Mouse (Mus musculus) limb, embryonic 12.5 days (tissue): ENCODE data around the gene Sucla2. TPM values are rescaled to one million over a fixed set of nuclear protein-coding genes. Genes with fewer than 3 reads are reported as not detected.

Experiments
- ATAC-seq: fragments of 200-750 bp; cut with Nextera tagmentation; 2 replicates; pipeline ENCODE4 v1.8.0; 2017; ENCODE audit warnings: low read depth, moderate TSS enrichment; ENCODE audit not compliant: insufficient number of reproducible peaks, insufficient read depth, low FRiP score, low TSS enrichment
- H3K27ac ChIP-seq: fragments of 300-500 bp; sonication (generic); 2 replicates; pipeline ENCODE4 v1.5.1; 2016; ENCODE audit warnings: mild to moderate bottlenecking, moderate library complexity
- H3K27me3 ChIP-seq: fragments of 300-500 bp; sonication (generic); 2 replicates; pipeline ENCODE4 v1.6.1; 2016; ENCODE audit warnings: mild to moderate bottlenecking, moderate library complexity
- H3K36me3 ChIP-seq: fragments of 300-500 bp; sonication (generic); 2 replicates; pipeline ENCODE4 v1.6.1; 2016; ENCODE audit warnings: mild to moderate bottlenecking, moderate library complexity
- H3K4me1 ChIP-seq: fragments of 300-500 bp; sonication (generic); replicated peaks from 2 replicates; pipeline ENCODE4 v1.6.1; 2016
- H3K4me2 ChIP-seq: fragments of 300-500 bp; sonication (generic); 2 replicates; pipeline ENCODE4 v1.6.1; 2016; ENCODE audit warnings: mild to moderate bottlenecking, moderate library complexity
- H3K4me3 ChIP-seq: fragments of 300-500 bp; sonication (generic); replicated peaks from 2 replicates; pipeline ENCODE4 v1.5.1; 2016; ENCODE audit warnings: mild to moderate bottlenecking
- H3K9ac ChIP-seq: fragments of 300-500 bp; sonication (generic); replicated peaks from 2 replicates; pipeline ENCODE4 v1.6.1; 2016; ENCODE audit warnings: mild to moderate bottlenecking, moderate library complexity
- H3K9me3 ChIP-seq: fragments of 300-500 bp; sonication (generic); 2 replicates; pipeline ENCODE4 v1.6.1; 2016; ENCODE audit warnings: mild to moderate bottlenecking, moderate library complexity
- WGBS: fragments of 180-500 bp; shearing (Covaris S2); methylation state at CpG from one replicate; pipeline ENCODE4 v1.1.7; 2016; 5-methylcytosine and 5-hydroxymethylcytosine counted together
- polyA plus RNA-seq: library from polyadenylated mRNA; unstranded; fragments of >200 nt; fragmentation: Nextera tagmentation; extraction: Ambion mirVana; gene quantifications from 2 replicates; pipeline ENCODE4 v1.2.1, GENCODE M21; 2016

Sucla2 gene
- polyA plus RNA-seq, 1 experiment from 2014 or later: 96.4 TPM

DNA sequence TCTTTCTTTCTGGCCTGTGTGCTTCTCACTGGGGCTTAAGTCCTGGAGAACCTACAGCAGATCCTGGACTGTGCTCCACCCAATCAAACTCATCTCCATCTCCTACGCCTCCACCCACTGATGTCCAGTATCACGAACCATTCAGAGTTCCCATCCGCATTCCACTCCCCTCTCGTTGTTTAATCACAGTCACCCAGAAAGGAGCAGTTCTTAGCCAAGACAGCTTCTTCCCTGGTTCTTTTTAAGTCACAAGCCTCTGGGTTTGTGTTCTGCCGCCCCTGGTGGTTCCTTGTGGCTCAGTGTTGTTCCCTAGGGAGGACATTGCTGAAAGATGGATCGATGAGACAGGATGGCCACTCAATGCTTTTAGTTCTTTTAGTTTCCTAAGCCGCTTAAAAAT lies 29.4 kb upstream of the Sucla2 start:
- no peaks in the 10 kb centered on the region for H3K4me1 ChIP-seq
- WGBS: 79% methylated on average over 7 of the region's 7 CpGs

DNA sequence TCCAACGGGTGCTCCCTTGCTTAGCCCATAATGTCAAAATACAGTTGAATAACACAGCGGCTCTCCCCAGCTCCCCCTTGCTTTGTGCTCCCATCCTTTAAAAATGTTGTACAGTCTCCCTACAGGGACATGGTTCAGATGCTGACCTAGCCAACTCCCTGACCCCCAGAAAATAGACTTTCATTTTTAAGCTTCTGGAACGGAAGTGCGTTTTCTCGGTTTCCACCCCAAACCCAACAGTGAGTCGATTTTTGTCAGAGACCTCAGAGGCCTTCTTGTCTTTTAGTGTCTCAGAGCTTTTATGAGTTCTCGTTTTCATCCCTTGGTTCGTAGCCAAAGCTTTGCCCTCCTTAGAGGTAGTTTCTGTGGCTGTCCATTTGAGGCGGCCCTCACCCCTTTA lies 23.8 kb upstream of the Sucla2 start:
- H3K36me3 ChIP-seq: no peaks in the 10 kb centered on the region
- ATAC-seq: no peak
- H3K9ac ChIP-seq: no peak overlapping the region
- H3K27ac ChIP-seq: no peak overlapping the region
- H3K4me3 ChIP-seq: no peak overlapping the region
- H3K4me2 ChIP-seq: no peak overlapping the region
- WGBS: 90% methylated on average over 9 of the region's 9 CpGs
- no peaks in the 10 kb centered on the region for H3K27me3 ChIP-seq
- peaks cover 12% of the 10 kb centered on the region for H3K4me1 ChIP-seq
- no peaks in the 10 kb centered on the region for H3K9me3 ChIP-seq

More for the DNA sequence above, 29.4 kb upstream of the Sucla2 start:
- no peaks in the 10 kb centered on the region for H3K9me3 ChIP-seq
- H3K27me3 ChIP-seq: no peaks in the 10 kb centered on the region
- no peaks in the 10 kb centered on the region for H3K36me3 ChIP-seq
- H3K27ac ChIP-seq: no peak overlapping the region
- no peak overlapping the region for H3K4me2 ChIP-seq
- H3K9ac ChIP-seq: no peak overlapping the region
- no peak overlapping the region for H3K4me3 ChIP-seq
- ATAC-seq: no peak

DNA sequence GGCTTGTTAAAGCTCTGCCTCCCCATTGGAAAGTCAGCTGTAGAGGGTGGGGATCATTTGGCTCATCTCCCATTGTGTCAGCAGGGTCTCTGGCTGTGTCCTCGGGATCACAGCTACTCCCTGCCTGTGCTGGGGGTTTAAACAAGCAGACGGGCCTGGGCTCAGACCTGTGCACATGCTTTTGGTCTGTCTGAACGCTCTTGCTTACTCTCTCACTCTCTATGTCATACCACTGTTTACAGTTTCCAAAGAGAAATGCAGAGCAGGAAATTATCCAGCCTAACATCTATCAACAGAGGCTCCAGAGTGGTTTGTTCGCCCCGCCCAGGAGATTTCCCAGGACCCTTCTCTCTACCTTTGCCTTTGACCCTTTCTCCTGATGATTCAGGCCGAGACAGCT lies 23.4 kb upstream of the Sucla2 start:
- H3K9me3 ChIP-seq: no peaks in the 10 kb centered on the region

DNA sequence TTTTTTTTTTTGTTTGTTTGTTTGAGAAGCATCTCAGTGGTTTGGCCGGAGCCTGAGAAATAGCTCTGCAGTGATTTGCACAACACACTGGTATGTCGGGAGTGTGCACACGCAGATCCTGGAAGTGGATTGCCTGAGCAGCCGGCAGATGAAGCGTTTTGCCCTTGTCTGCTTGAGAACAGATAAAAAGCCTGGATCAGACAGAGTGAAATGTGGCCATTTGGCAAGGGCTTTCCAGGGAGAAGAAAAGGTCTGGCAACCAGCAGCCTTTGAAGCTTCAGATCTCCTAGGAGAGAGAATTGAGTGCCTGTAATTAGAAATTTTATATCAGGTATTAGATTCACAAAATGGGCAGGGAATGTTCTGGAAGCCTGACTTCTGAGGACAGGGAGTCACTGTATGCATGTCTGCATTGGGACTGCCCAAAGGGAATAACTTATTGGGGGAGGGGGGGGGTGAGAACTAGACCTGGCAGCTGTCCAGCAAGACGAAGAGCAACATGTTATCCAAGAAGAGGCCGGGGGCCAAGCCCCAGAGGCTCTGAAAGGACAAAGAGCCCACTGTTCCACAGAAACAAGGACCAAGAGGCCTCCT lies 22.4 kb upstream of the Sucla2 start:
- H3K27ac ChIP-seq: peak overlapping the region; percentile 73
- H3K36me3 ChIP-seq: no peaks in the 10 kb centered on the region
- WGBS: 38% methylated on average over 7 of the region's 7 CpGs
- H3K9me3 ChIP-seq: no peaks in the 10 kb centered on the region
- no peak overlapping the region for H3K4me2 ChIP-seq
- no peak overlapping the region for H3K9ac ChIP-seq
- H3K27me3 ChIP-seq: no peaks in the 10 kb centered on the region
- no peak overlapping the region for H3K4me3 ChIP-seq
- peaks cover 12% of the 10 kb centered on the region for H3K4me1 ChIP-seq
- peak; percentile 44; the same call in 1 of the 2 replicates for ATAC-seq

More for the DNA sequence above, 23.4 kb upstream of the Sucla2 start:
- Histone ChIP-seq H3K4me2 (no peak overlapping the region), H3K27ac (no peak overlapping the region), H3K4me3 (no peak overlapping the region), H3K9ac (no peak overlapping the region), H3K27me3 (no peaks in the 10 kb centered on the region), H3K36me3 (no peaks in the 10 kb centered on the region), H3K4me1 (peaks cover 12% of the 10 kb centered on the region)
- no peak for ATAC-seq
- 72% methylated on average over 6 of the region's 6 CpGs for WGBS

DNA sequence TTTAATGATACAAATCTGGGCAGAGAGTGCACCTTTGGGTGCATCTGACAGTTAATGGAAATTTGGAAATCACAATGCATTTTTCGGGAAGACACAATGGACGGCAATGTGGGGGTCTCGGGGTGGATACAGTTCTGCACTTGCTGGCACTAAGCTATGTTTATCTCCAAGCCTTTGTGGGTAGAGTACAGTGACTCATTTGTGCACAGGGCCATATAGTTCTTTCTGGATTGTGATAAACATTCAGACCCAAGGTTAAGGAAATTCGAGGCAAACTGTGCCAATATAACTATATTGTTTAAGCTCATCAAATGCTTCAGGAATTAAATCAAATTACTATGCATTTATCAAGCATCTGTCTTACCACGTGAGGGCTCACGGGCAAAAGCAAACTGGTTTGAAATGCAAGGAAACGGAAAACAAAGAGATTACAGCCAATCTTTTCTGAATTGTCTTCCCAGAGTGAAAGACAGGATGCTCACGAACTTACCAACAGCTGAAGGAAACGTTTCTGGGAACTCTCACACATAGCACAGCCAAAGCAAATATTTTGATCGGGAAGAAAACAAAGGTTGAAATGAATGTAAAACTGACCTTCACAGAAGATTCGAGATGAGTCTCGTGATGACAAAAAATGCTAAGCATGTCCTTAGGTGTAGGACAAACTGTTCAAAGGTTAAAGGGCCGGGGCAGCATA lies 21.7 kb upstream of the Sucla2 start:
- H3K9me3 ChIP-seq: no peaks in the 10 kb centered on the region
- WGBS: 77% methylated on average over 13 of the region's 13 CpGs
- no peaks in the 10 kb centered on the region for H3K36me3 ChIP-seq
- ATAC-seq: no peak
- no peak overlapping the region for H3K4me2 ChIP-seq
- H3K27me3 ChIP-seq: no peaks in the 10 kb centered on the region
- no peak overlapping the region for H3K9ac ChIP-seq
- H3K4me3 ChIP-seq: no peak overlapping the region
- peak overlapping the region; percentile 73; the same call in 1 of the 2 replicates for H3K27ac ChIP-seq
- H3K4me1 ChIP-seq: peaks cover 12% of the 10 kb centered on the region

DNA sequence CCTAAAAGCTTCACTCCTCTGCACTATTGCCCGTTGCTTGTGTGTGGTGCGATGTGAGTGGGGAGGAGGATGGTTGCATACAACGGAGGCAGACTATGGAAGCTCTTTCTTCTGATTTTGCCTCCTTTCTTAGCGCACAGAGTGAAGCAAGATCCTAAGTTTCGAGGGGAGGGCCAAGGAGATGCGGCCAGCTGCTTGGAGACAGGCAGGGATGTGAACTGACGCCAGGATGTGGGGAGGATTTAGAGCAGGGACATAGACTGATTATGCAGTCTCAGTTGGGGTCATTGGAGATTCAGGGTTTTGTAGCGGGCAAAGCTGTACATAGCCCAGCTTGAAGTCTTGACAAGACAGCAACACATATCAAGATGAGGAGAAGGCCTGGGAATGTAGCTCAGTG lies 18.8 kb upstream of the Sucla2 start:
- Histone ChIP-seq H3K27me3 (no peaks in the 10 kb centered on the region), H3K4me2 (no peak overlapping the region), H3K9me3 (no peaks in the 10 kb centered on the region), H3K36me3 (no peaks in the 10 kb centered on the region), H3K27ac (no peak overlapping the region), H3K4me1 (peaks cover 22% of the 10 kb centered on the region), H3K9ac (no peak overlapping the region), H3K4me3 (no peak overlapping the region)
- 64% methylated on average over 8 of the region's 8 CpGs for whole genome bisulfite sequencing
- ATAC-seq: no peak

DNA sequence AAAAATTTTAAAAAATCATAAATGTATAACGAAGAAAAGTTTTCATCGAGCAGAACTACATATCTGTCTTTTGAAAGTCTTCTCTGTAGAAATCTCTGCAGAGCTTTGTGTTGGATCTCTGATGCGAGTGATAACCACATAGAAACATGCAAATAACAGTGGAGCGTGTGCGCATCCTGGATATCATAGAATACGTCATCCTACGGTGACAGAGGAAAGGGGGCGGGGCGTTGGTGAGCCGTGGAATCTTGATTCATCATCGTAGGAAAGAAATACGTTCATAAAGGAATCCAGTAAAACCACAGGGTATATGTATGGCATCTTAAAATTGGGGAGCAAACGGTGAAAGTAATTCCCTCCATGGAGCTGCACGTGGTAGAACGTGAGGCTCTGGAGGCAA lies 17.9 kb upstream of the Sucla2 start:
- H3K36me3 ChIP-seq: peaks cover 6% of the 10 kb centered on the region
- H3K27me3 ChIP-seq: no peaks in the 10 kb centered on the region
- H3K4me2 ChIP-seq: no peak overlapping the region
- H3K9ac ChIP-seq: no peak overlapping the region
- no peak for ATAC-seq
- no peak overlapping the region for H3K4me3 ChIP-seq
- WGBS: 87% methylated on average over 15 of the region's 15 CpGs
- no peaks in the 10 kb centered on the region for H3K9me3 ChIP-seq
- peaks cover 22% of the 10 kb centered on the region for H3K4me1 ChIP-seq
- no peak overlapping the region for H3K27ac ChIP-seq

DNA sequence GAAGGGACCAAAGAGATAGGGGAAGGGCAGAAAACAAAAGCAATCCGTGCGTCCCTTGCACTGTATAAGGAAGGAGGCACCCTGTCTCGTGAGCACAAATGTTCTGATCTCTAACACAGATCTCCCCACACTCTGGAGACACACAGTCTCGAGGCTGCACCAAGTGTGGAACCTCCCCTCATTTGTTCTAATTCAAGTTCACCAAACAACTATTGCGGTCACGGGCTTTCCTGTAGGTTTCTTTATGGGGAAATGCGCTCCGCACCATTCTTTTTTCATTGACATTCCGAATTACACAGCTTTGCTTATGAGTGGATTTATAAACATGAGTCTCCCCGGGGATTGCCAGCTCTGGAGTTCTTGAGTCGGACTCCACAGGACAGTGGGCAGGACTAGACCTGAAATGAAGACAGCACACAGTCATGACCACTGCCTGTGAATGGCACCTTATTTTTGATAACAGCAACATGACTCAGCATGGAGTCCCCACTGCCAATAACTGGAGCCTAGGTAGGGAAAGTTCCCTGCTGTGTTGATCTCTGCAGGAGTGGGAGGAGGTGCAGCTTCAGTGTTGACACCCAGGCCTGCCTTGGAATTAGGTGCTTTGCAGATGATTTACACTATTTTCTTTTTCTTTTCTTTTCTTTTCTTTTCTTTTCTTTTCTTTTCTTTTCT lies 17.3 kb upstream of the Sucla2 start:
- no peak for ATAC-seq
- WGBS: 77% methylated on average over 11 of the region's 11 CpGs
- H3K9me3 ChIP-seq: no peaks in the 10 kb centered on the region
- H3K9ac ChIP-seq: no peak overlapping the region
- H3K36me3 ChIP-seq: peaks cover 12% of the 10 kb centered on the region
- H3K4me2 ChIP-seq: no peak overlapping the region
- H3K4me1 ChIP-seq: peaks cover 17% of the 10 kb centered on the region
- H3K4me3 ChIP-seq: no peak overlapping the region
- H3K27me3 ChIP-seq: no peaks in the 10 kb centered on the region
- H3K27ac ChIP-seq: no peak overlapping the region

DNA sequence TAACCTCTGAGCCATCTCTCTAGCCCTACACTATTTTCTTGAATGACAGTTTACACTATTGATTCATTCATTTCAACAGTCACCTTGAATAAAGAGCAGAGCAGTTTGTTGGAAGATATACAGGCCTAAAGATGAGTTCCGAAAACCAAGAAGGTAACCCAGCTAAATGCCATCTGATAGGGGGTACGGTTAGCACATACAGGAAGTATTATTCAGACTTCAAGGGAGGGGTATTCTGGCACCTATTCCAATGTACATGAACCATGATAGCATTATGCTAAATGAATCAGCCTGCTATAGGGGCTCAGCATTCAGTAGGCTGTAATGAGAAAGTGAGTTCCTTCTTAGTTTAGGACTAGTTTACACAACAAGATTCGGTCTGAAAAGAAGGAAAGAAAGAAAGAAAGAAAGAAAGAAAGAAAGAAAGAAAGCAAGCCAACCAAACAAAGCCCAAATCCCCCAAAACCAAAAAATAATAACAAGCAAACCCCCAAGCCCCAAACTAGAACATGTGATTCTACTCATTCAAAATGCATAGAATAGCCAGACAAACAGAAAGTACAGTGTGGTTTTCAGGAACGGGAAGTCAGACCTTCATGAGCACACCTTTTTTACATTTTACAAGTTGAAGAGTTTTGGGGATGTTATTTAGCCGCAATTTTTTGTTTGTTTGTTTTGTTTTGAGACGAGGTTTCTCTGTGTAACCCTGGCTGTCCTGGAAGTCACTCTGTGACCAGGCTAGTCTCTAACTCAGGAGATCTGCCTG lies 16.3 kb upstream of the Sucla2 start:
- ATAC-seq: no peak
- WGBS: 90% methylated on average over 6 of the region's 6 CpGs

DNA sequence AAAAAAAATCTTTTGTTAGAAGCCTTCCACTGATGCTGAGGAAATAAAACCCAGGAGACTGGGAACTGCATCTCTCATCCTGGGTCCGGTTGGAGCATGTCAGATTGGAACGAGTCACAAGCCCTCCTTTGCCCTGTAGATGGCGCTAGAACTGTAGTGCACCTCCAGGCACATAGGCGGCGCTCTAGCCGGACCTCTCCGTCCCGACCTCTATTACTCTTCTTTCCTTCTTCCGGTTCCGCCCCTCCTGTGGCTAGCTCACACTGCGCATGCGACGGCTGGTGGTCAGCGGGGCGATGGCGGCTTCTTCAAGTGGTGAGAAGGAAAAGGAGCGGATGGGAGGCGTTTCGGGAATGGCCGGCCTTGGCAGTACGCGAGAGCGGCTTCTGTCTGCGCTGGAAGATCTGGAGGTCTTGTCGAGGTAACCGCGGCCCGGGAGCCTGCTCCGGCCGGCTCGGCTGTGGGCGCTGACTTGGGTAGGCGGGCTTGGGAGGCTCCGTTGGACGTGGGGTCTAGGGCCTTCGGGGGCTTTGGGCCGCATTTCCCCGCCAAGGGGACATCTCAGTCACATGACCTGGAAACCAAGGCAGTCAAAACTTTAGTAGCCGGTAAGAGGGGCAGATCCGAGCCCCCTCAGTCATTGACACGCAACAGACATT lies 15.2 kb upstream of the Sucla2 start, which contains the start of gene Med4:
Med4 (plus strand) TSS at position 261 of the 659 bp plus-strand sequence.
- peak within 1 kb of the TSS; percentile 57; the same call in 1 of the 2 replicates for H3K27ac ChIP-seq
- H3K27me3 ChIP-seq: no peaks in the 10 kb centered on the region
- no peaks in the 10 kb centered on the region for H3K9me3 ChIP-seq
- WGBS: 1% methylated on average over 41 of the region's 41 CpGs
- peak; percentile 86 for ATAC-seq
- peaks cover 27% of the 10 kb centered on the region for H3K36me3 ChIP-seq
- peak within 1 kb of the TSS; percentile 97 for H3K4me2 ChIP-seq
- H3K4me3 ChIP-seq: peak within 1 kb of the TSS; percentile 89
- H3K4me1 ChIP-seq: peaks cover 9% of the 10 kb centered on the region
- H3K9ac ChIP-seq: peak within 1 kb of the TSS; percentile 85

More for the DNA sequence above, 16.3 kb upstream of the Sucla2 start:
- Histone ChIP-seq H3K27ac (no peak overlapping the region), H3K36me3 (peaks cover 20% of the 10 kb centered on the region), H3K27me3 (no peaks in the 10 kb centered on the region), H3K4me3 (no peak overlapping the region), H3K9me3 (no peaks in the 10 kb centered on the region), H3K4me1 (peaks cover 9% of the 10 kb centered on the region), H3K4me2 (no peak overlapping the region), H3K9ac (no peak overlapping the region)
